Mouse (Mus musculus) cerebellum, adult 11-12 months (tissue): Measurements from ENCODE around the gene Slc6a18.
A peak's percentile ranks its signal among the peaks of the same experiment; 100 is the strongest.
"Not testable (repeated sequence)": the region's sequence is repeated elsewhere in the genome, so short reads cannot be mapped to it uniquely, and the experiment has no call there.

ENCODE experiments used
- DNase-seq: peaks from one replicate; pipeline ENCODE4 v3.0.0; 2022

The Slc6a18 gene

GRCm38 (mm10) chr13:73677853-73678252 is at the start of gene Slc6a18:
Gene Slc6a18, minus strand, starts transcription at chr13:73678023.
- no peak for DNase-seq

- no peak for DNase-seq
These were observed 47.5 kb upstream of the Slc6a18 start for GRCm38 (mm10) chr13:73725315-73725714.

DNA sequence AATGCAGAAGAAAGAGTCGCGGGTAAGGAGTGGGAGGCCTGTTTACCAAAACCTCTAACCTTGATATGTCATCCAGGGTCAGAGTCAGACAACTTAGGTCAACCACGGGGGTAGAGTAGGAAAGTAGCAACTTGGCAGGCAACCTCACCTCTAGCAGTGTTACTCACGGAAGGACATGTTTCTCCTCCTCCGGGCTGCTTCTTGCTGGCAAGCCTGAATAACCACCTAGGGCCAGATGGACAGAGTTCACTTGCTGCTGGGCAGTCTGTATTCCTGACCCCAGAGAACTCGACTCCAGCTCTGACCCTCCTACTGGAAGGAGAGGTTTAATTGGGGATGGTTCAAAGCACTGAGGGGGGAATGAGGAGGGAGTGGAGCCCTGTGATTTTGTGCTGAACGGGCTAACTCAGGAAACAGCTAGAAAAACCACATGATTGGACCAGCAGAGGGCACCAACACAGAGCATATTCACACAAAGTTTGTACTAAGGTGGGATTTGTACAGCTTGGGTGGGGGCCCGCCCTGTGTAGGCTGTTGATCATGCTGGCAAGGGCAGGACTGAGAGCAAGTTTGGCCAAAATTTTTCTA is 45.4 kb upstream of the Slc6a18 start:
- no peak for DNase-seq

- DNase-seq = no peak
These were observed 42.4 kb upstream of the Slc6a18 start for GRCm38 (mm10) chr13:73720241-73720640.

DNA sequence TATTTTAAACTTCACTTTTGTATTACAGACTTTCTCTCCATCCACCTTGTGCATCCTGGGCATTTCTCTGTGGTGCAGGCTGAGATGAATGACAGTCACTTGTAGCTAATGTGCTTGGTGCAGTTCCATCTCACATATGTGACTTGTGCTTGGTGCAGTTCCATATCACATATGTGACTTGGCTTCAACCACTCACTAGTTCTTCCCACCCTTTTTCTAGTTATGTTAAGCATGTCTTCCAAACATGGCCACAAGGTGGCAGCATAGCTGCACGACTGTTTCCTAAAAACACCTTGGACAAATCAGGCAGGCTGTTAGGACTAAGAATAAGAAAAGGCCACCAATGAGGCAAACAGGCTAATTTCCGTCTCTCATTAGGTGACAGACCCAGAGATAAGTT is 40.4 kb upstream of the Slc6a18 start:
- DNase-seq = peak; percentile 37

- DNase-seq = no peak
These were observed 36.2 kb upstream of the Slc6a18 start for GRCm38 (mm10) chr13:73714020-73714419.

- no peak for DNase-seq
These were observed 35.4 kb upstream of the Slc6a18 start for GRCm38 (mm10) chr13:73713204-73713603.

DNA sequence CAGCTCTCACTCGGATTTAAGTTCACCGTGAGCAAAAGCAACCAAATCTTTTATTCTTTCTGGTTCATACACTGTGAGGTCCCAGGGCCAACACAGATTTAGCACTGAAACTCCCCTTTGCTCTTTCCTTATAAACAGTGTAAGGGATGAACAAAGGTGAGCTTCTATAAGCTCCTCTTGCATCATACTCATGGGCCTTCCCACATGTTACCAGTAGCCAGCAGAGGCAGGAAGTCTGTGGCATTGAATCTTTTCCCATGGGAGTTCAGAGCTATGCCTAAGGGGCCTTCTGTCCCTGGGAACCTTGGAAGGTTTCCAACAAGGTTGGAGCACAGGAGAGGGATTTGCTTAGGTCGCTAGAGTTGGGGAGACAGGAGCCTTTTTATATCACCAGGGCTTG is 34.4 kb upstream of the Slc6a18 start:
- no peak for DNase-seq

DNA sequence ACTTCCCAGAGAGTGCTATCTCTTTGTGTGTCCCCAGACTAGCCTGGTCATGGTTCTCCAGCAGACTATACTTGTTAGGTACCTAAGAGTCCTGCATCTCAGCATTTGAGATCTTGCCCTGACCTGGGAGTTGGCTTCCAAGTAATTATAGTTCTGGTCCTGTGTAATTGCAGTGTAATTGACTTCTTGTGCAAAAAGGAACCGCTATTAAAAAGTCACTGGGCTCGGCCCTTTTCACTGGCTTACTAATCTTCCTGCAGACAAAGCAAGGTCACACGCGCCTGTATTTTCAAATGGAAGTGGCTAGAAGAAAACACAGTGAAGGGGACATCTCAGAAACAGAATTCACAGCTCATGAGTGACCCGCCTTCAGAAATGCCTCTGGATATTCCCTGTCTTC is 34.0 kb upstream of the Slc6a18 start:
- DNase-seq = no peak

- DNase-seq = no peak
These were observed 33.4 kb upstream of the Slc6a18 start for GRCm38 (mm10) chr13:73711221-73711620.

DNA sequence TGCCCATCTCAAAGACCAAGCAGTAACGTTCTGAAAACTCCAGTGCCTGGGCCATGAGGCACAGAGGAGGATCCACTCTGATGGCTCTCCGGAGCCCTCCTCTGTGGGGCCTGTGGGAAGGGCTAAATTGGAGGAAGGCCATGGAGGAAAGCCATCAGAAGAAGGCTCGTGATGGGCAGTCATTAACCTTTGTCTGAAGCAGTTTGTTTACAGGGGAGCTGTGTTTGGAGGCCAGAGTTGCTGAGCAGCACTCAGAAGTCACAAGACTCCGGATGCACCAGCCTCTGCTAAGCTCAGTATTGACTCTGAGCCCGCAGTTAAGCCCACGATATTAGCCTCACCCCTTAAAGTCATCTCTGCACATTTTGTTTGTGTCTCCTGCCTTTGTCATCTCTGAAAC is 31.7 kb upstream of the Slc6a18 start:
- DNase-seq = no peak

- DNase-seq = no peak
These were observed 27.0 kb upstream of the Slc6a18 start, which contains the start of gene Slc6a19 for GRCm38 (mm10) chr13:73704694-73705325. Gene Slc6a19, minus strand, starts transcription at chr13:73704865.

DNA sequence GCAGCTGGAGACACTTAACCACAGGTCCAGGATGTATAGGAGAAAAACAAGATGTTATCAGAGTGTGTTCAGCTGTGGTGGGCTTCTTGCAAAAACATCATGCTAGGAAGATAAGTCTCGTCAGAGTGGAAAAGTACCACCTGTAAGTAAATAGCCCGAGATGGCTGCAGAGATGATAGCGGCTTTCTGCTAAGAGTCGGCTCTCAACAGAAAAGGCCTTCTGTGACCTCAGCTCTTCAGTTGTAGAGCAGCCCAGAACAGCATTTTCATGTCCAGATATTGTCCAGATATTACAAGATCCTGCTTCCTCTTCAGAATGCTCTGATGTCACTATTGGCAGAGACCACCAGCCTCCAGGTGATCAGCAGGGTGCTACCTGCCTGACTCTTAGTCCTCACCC is 25.7 kb upstream of the Slc6a18 start:
- not testable (repeated sequence) for DNase-seq

- no peak for DNase-seq
These were observed 25.0 kb upstream of the Slc6a18 start for GRCm38 (mm10) chr13:73702776-73703175.

DNA sequence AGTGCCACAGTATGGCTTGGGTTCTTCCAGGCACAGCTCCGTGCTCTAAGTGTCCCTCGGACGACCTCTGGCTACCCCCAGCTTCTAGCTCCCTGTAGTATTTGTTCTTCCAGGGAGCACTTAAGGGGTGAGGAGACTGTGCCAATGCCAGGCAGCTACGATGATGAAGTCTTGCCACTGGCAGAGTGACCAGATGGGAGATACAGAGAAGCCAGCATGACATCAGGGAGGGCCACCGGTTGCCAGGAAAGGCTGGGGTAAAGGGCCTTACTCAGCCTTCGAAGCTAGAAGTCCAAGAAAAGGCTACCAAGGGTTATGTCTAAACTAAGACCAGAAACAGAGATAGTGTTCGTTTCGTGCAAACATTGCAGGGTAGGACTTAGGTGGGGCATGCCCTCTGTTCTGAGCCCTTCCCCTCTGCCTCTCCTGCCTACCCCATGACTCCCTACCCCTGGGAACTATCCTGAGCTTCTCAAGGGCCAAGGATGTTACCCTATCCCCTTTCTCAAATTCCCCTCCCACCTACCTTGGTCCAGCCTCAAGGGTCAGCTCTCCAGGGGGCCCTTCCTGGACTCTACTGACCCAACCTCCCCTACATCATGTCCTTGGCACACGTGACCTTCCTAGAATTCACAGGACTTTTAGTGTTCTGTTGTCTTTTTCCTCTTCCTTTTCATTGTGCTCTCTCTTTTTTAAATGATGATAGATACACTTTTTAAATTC is 23.5 kb upstream of the Slc6a18 start:
- peak; percentile 7 for DNase-seq

- no peak for DNase-seq
These were observed 22.7 kb upstream of the Slc6a18 start for GRCm38 (mm10) chr13:73700554-73700953.

DNA sequence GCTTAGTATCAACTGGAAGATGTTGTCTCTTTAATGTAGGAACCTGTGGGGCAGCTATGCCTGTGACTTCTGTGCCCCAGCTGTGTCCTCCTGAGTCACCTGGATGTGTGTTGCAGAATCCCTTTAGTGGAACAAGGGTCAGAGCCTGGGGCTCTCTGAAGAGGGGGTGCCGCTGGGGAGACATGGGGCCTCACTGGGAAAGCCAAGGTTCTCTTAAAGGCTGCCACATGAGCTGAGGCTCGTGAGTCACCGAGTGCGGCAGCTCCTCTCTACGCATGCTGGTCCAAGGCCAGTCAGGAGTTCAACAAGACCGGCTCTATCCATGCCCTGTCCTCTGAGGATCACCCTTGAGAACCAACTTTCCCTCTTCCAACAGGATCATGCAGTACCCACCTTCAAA is 21.9 kb upstream of the Slc6a18 start:
- no peak for DNase-seq

- DNase-seq = no peak
These were observed 18.7 kb upstream of the Slc6a18 start for GRCm38 (mm10) chr13:73696529-73696928.

- DNase-seq = no peak
These were observed 17.1 kb upstream of the Slc6a18 start for GRCm38 (mm10) chr13:73694972-73695371.

DNA sequence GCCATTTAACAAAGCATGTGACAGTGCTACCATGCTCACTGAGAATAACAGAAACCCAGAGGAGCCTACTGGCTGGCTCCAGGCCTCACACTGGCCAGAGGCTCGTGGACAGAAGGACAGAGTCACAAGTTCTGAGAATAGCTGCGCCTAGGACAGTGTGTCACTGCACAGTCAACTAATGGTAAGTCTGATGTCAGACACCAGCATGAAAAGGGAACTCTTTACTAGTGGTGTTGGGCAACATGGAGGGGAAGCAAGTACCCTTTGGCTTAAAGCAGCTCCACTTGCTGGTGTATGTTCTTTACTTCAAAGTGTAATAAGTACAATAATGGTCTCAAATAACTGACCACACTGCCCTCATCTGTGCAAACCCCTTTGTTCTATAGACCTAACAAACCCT is 15.5 kb upstream of the Slc6a18 start:
- no peak for DNase-seq

DNA sequence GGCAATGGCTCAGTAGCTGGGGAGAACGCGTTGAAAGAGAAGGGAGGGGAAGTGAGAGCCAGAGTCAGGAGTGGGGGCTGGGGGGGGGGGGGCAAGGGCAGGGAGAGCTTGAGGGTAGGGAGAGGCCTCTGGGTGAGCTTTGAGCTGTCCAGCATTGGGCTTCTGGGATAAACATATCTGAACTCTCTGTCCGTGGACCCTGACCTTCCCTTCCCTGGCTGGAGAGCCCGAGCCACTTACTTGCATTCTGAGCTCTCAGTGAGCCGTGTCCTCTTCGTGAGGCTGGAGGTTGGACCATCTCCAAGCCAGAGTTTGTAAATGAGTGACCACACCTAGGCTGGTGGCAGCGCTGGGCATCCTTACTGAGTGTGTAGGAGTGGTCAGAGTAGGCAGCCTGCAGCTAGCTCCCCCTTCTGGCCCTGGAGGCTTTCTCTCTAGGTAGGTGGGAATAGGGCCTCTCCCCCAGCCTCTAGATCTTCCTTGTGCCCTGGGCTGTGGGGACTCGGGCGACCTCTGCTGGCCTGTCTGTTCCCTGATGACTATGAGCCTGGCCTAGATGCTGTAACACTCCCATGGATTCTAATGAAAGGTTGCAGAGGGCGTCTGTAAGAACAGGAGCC is 14.5 kb upstream of the Slc6a18 start:
- DNase-seq = peak; percentile 20

DNA sequence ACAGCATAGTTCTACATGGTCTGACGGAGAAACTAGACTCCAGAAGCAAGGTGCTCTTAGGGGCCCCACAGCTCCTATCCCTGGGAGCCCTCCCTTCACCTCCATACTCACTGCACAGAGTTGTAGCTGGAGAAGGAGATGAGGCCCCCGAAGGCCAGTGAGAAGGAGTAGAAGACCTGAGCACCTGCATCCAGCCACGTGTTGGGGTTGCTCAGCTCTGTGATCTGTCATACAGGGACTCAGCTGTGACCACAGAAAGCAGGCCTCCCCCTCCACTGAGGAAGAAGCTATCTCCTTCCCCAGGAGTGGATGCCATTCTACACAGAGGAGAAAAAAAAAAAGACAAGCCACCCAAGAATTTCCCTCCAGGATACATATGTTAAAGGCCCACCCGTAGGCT is 11.1 kb upstream of the Slc6a18 start:
- no peak for DNase-seq

DNA sequence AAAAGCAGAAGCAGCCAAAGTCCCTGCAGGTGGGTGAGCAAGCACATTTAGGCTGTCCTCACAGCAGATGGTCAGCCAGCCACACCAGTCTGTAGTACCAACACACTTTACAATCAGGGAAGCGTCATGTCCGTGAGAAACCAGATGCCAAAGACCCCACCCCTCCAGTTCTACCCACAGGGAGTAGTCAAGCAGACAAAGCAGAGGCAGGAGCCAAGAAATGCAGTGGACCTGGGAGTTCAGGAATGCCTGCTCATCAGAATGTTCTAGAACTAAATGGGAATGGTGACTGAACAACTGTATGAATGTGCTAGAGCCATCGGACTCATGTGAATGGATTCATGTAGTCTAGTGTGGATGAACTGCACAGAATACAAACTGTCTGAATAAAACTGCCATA is 9.8 kb upstream of the Slc6a18 start:
- DNase-seq = no peak

- DNase-seq = no peak
These were observed 7.7 kb upstream of the Slc6a18 start for GRCm38 (mm10) chr13:73685502-73685901.
